Mouse (Mus musculus) layer of hippocampus, adult 2 months (tissue): Measurements from ENCODE around the gene Oog3. TPM values are rescaled to one million over a fixed set of nuclear protein-coding genes. Genes with fewer than 3 reads are reported as not detected.

Experiments
- DNase-seq, 2 experiments: peaks; one replicate each; pipeline ENCODE4 v3.0.0; 2022; ENCODE audit warnings: low spot score in 2 of 2
- H3K27ac ChIP-seq: fragments of 200-600 bp; 2 replicates; pipeline ENCODE4 v1.8.1; 2022
- H3K4me3 ChIP-seq: fragments of 200-600 bp; 2 replicates; pipeline ENCODE4 v1.8.1; 2022; ENCODE audit warnings: mild to moderate bottlenecking
- CTCF ChIP-seq: fragments of 200-600 bp; conservative IDR thresholded peaks from 2 replicates; pipeline ENCODE4 v1.8.1; 2022; ENCODE audit warnings: antibody characterized with exemption, mild to moderate bottlenecking, moderate library complexity
- long read RNA-seq, 2 experiments: library from polyadenylated mRNA; stranded (forward); transcript quantifications; one replicate each; pipeline ENCODE4 v2.0.0; 2021; ENCODE audit warnings: borderline mapping rate in 2 of 2
- total RNA-seq, 2 experiments: library from RNA; stranded (reverse); gene quantifications; 2 replicates each; pipeline ENCODE4 v1.2.3; 2021

Gene Oog3
- not detected for total RNA-seq
- long read RNA-seq, experiment 1 = 0 reads
- long read RNA-seq, experiment 2 = 0 reads

DNA sequence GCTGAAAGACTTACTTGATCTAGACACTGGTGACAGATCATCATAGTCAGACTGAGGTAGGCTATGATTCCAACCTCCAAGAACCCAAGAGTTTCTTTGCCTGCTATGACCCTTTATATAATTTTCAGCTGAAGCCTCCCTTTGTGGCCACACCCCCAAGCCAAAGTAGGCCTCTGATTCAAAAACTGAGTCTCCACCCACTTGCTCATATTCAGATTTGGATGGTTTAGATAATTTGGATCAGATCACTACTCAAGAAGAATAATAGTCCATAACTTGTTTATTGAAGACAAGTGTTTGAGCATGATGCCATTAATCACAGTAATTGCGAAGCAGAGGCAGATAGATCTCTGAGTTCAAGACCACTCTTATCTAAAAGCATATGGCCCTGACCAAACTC is at the start of gene Oog3:
Gene Oog3 (minus strand): TSS at position 101 of the 400 bp plus-strand sequence.
- DNase-seq = no peak
- no peak for TF ChIP-seq CTCF
- H3K4me3 ChIP-seq = no peak within 1 kb of the TSS

DNA sequence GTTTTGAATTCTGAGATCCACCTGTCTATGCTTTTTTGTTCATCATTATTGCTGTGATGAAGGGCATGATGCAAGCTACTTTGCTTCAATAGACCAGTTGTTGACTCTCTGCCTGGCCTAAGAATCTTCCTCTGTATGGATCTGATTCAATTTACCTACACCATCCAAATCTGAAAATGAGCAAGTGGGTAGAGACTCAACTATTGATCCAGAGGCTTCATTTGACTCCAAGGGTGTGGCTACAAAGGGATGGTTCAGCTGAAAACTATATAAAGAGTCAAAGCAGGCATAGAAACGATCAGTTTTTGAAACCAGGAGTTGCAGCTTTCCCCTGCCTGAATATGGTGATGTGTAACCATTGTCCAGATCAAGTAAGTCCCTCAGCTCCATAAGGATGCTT is 28.0 kb upstream of the Oog3 start, which contains the start of gene Oog2:
Gene Oog2 (plus strand): TSS at position 301 of the 400 bp plus-strand sequence.
- Histone ChIP-seq H3K27ac (no peak within 1 kb of the TSS), H3K4me3 (no peak within 1 kb of the TSS)
- no peak for DNase-seq
- TF ChIP-seq CTCF = no peak

More for the DNA sequence above, at the start of gene Oog3:
- no peak within 1 kb of the TSS for H3K27ac ChIP-seq

Other genes with a start within 250 kb of the Oog3 start
- gene Pramef25, start 211.6 kb downstream of the Oog3 start, total RNA-seq = not detected
- gene Gm13101, start 195.7 kb downstream of the Oog3 start, total RNA-seq = not detected
- gene Pramef17, start 168.3 kb downstream of the Oog3 start, total RNA-seq = not detected
- not detected for gene Pramel4, start 103.5 kb downstream of the Oog3 start, total RNA-seq
- not detected for gene Gm13102, start 56.2 kb downstream of the Oog3 start, total RNA-seq
- gene Oog2, start 28.1 kb upstream of the Oog3 start, total RNA-seq = not detected
- gene C87977, start 50.7 kb upstream of the Oog3 start, total RNA-seq = not detected
- gene Pramel5, start 117.8 kb upstream of the Oog3 start, total RNA-seq = not detected
- not detected for gene Gm13128, start 167.6 kb upstream of the Oog3 start, total RNA-seq
- gene Gm13119, start 195.3 kb upstream of the Oog3 start, total RNA-seq = not detected
- not detected for gene Pramef20, start 215.3 kb upstream of the Oog3 start, total RNA-seq
- gene Pramef12, start 245.8 kb upstream of the Oog3 start, total RNA-seq = not detected